Mouse (Mus musculus) layer of hippocampus, adult 18-20 months (tissue): ENCODE results near the gene Map4. TPM values are rescaled to one million over a fixed set of nuclear protein-coding genes. Genes with fewer than 3 reads are reported as not detected.

Source experiments
- DNase-seq, 2 experiments: peaks; one replicate each; pipeline ENCODE4 v3.0.0; 2022; ENCODE audit warnings: low spot score in 2 of 2
- long read RNA-seq: library from polyadenylated mRNA; stranded (forward); transcript quantifications from one replicate; pipeline ENCODE4 v2.0.0, GENCODE M21; 2021
- total RNA-seq, 2 experiments: library from RNA; stranded (reverse); gene quantifications; 2 replicates each; pipeline ENCODE4 v1.2.3; 2021

Map4 gene
- total RNA-seq: 100 to 1,000 TPM; 558 to 622 TPM
- long read RNA-seq, full-length matches to known transcripts: 302 of 627 reads
- long read RNA-seq, partial matches to known transcripts: 87 of 627 reads
- long read RNA-seq, other reads (novel, unspliced or antisense): 238 of 627 reads

DNA sequence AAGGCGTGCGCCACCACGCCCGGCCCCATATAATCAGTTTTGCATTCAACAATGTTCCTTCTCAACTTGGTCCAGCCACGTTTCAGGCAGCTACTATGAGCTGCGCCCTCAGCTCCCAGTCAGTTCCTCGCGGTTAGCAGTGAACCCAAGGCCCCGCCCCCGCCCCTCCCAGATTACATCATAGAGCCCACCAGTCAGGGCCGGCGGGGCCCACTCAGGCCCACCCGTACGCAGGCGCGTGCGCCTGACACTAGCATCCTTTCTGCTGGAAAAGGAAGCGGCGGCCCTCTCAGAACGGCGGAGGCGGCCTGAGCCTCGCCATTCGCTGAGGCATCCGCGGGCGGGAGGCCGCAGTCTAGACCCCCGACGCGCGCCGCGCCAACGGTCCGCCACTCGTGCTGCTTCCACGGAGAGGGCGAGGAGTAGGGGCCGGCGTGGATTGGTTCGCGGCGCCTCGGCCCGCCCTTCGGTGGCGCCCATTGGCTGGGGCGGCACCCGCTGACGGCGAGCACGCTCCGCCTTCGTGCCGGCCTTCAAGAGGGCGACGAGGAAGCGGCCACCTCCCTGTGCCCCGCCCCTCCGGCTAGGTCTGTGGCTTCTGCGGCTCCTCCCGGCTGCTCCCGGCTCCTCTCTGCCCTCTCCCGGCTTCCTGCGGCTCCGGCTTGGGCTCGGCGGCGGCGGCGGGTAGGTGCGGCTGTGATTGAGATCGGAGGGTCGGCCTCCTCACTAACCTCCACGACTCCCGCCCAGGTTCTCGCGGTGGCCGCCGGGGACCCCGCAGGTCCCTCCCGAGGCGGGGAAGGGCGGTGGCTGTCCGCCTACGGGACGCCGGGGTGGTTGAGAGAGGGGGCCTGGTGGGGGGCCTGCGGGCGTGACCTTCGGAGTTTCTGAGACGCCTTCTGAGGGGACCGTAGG lies at the start of gene Map4:
TSS of gene Map4 (plus strand) at position 204 of the 915 bp plus-strand sequence.
- DNase-seq: peak; percentile 99

DNA sequence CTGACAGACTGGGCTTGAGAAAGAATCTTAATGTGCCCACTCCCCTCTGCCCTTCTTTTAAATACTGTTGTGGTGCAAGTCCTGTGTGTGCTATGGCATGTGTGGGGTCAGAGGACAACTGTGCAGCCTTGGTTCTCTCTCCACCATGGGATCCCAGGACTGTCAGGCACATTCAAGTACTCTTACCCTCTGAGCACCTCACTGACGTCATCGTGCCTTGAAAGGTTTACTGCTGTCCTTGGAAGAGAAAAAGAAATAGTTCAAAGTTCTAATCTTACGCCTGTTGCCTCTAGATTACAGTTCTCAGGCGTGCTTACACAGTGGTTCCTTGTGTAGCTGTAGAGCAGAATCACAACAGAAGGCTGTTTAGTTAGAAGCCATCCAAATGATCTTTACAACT lies 45.0 kb upstream of the Map4 start:
- no peak for DNase-seq

DNA sequence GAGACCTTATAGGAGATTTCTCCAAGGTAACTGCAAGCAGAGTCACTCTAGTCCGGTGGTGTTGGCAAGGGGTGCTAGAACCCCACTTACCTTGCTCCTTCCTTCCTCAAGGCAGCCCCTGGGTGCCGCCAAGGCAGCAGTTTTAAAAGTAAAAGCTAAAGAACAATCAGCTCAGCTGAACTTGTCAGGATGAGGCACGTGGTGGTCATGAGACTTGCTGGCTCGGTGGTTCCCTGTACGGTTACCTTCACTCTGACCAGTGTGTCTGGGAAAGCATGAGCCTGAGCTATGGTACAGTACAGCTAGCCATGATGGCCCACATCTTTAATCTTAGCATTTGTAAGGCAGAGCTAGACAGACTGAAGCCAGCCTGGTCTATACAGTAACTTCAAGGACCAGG lies 43.9 kb upstream of the Map4 start:
- no peak for DNase-seq

DNA sequence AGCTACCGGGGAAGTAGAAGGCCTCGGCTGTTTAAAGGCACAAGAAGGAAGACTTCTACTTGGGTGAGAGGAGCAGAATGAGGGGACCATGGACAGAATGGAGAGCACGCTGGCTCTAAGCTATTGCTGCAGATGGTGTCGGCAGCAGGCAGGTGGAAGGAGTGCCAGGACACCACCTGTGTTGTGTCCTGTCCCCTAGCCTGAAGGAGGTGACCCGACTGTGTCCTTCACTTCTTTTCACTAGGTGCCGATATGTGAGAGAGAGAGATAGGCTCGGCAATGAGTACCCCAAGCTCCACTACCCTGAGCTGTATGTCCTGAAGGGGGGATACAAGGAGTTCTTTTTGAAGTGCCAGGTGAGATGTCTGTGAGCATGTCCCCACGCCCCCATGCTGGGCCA lies 39.8 kb upstream of the Map4 start:
- DNase-seq: no peak

DNA sequence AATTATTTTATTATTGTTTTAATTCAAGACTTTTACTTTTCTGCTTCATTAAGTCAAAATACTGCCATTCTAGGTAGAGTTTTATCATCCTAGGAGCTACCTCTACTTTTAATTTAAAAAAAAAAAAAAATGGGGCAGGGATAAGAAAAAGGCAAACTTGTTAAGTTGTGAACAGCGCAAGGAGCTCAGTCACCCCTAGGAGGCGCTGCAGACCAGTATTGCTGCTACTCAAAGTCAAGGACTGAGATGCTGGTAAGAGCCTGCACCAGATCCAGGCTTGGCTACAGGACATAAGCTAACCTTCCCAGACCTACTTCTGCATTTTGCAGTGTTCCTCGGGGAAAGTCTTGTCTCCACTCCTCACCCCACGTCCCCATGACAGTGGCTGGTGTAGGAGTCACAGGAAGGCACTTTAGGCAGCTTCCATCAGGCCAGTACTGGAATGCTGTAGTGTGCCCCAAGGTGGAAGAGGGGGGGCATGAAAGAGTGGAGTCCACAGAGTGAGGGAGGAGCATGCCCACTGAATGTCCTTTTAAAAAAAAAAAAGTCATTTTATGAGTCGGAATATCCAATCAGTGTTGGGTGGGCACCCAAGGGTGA lies 38.5 kb upstream of the Map4 start:
- DNase-seq: peak; percentile 39 to 83

DNA sequence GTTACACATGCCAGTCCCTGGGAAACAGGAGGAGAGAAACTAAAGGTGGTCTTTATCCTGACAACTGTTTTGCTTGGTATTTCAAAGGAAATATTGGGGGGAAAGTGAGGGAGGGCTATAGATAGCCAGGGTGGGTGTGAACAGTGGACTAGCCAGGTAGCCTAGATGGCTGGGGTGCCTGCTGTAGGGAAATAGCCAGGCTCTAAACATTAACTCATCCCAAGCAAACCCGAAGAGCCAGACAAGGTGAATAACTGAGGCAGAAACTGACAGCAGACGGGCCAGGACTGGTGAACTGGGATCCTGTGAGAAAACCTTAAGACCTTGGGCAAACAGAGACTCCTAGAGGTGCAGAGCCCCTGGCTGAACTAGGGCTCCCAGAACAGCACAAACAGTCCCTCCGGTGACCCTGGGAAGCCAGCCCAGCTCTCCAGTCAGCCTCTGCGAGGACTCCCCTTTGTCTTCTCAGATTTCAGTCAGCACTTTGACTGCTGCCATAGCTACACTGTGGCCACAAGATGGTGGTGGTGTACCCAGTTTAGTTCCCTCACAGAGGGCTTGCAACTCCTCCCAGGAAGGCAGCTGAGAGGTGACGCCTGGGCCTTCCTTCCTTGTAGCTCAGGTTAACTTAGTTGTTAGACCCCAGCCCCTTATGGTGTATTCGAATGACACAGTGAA lies 36.7 kb upstream of the Map4 start:
- peak; percentile 69 to 78 for DNase-seq

DNA sequence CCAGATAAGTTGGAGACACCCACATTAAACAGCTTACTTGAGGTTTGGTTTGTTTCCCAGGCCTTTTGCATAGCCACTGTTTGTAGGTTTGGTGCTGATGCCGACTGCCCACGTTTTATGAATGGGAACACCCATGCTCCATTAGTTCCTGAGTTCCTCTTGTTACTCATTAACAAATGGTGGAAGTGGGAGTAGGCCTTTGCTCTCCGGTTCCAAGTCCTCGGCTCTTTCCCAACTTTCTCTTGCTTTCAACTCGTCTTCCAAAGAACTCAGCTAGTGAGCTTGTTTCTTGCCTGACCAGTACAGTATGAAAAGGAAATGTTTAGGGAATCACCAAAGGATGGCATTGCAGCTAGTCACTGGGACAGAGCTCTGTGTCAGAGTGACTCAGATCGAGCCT lies 35.7 kb upstream of the Map4 start:
- peak in 1 of 2 experiments; percentile 34 for DNase-seq

DNA sequence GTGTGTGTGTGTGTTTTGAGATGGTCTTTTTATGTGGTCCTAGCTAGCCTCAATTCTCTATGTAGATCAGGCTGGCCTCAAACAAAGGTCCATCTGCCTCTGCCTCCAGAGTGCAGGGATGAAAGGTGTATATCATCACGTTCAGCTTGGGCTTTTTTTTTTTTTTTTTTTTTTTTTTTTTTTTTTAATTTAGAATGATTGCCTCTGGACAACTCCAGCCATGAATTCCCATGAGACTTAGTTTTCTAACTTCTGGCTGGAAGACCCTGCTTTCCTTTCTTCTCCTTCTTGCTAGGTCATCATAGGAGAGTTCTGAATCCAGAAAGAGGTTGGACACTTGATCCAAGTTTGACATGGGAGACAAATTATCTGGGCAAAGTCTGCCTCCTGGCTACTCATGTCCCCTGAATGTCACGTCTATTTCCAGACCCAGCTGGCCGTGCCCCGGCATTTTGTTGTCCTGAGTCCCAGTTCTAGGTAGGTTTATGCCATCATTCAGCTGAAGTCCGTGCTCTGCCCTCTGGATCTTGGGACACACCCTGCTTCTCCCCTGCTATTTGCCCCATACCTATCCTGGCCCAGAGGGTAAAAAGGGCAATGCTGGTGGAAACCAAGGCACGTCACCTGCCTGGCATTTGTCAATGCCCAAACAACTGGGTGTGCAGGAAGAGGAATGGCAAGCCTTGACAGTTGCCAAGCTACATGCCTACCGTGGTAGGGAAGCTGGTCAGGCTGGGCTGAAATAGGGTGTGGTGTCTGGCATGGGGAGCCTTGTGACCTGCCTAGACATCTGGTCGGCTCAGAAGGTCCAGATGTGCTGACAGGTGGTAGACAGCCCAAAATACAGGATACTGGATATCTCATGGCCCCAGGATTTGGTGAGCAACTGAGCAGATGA lies 34.8 kb upstream of the Map4 start:
- no peak for DNase-seq

DNA sequence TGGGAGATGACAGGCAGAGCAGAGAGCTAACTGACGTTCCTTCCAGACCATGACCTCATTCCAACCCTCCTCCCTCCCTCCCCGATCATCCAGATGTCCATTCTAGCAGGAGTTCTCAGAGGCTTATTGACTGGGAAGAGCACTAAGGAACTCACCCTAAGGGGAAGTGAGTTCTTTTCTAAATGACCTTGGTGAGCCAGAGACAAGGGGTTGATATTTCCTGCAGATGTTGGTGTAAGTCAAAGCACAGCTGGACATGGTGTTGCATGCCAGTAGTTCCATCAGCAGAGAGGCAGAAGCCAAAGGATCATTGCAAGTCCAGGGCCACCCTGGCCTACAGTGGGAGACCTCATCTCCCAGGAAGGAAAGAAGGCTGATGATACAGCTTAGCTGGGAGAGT lies 33.2 kb upstream of the Map4 start:
- no peak for DNase-seq

DNA sequence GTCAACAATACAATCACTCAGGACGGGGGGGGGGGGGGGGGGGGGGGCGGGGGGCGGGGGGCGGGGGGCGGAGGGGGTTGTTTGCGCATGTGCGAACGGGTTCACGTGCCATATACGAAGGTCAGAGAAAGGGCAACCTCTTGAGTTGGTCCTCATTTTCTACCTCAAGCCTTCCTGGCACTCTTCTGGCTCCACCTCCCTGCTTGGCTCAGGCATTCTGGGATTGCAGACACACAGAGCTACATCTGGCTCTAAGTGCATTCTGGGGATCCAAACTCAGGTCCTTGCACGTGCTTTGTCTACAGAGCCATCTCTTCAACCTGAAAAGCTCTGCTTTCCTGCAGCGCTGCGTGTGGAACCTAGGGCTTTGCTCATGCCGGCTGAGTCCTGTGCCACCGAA lies 31.9 kb upstream of the Map4 start:
- DNase-seq: no peak

DNA sequence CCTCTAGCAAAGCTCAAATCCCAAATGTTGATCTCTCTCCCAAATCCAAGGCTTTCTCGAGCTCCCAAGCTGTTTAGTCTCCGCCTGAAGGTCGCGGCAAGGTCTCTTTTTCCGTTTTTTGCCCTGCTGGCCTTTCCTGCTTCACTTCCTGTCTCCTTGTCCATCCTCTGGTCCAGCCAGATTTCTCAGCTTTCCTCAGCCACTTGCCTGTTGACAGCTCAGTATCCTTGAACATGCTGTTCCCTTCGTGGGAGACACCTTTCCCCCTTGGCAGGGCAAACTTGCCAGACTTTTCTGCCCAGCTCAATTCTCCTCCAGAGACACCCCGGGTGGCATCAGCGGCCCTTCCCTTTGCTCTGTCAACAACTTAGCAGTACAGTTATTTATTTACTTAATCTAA lies 31.5 kb upstream of the Map4 start:
- DNase-seq: no peak

DNA sequence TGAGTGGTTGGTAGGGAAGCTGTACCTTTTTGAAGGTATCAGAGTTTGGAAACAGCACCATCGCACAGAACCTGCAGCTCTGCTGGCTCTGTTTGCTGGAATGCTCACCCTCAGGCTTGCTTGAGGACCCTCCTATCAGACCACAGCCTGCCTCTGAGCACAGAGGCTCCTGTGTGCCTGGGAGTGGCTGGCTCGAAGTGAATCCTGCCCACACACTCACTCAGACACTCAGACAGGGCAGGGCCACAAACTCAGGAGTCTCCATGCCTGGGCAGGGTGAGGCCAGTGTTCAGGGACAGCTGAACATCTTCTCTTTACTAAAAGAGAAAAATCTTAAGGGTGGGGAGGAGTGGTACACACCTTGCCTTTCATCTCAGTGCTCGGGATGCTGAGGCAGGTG lies 30.7 kb upstream of the Map4 start:
- DNase-seq: no peak

DNA sequence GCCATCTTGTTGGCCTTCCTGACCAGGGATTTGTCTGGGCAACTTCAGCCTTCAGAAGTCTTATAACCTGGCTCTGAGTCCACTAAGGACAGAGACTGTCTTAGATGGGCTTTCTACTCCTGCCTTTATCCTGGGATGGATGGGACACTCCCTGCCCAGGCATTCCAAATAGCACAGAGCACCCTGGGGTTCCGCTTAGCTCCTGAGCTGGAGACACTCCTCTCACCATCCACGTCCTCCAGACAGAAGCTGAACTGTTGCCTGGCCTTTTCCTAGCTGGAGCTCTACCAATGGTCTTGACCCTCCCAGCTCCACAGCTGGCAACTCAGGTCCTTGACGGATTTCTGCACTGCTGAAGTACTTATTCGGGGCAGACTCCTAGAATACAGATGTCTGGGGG lies 29.0 kb upstream of the Map4 start:
- DNase-seq: no peak

DNA sequence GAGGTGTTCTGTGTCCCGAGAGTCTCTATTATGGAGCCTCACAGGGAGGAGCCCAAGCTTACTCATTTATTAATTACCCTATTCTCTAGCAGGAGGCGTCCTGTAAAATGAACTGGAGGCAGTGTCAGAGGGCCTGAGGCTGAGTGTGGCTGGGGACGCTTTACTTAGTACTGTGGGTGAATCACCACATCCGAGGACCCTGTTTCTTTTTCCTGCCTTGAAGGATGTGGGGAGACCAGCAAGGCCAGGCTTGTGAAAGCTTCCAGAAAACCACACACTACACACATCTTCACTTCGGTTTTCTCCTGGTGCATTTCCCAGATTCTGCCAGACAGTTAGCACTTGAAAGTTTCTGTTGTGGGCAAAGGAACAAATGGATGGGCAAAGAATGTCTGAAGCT lies 28.5 kb upstream of the Map4 start:
- no peak for DNase-seq

DNA sequence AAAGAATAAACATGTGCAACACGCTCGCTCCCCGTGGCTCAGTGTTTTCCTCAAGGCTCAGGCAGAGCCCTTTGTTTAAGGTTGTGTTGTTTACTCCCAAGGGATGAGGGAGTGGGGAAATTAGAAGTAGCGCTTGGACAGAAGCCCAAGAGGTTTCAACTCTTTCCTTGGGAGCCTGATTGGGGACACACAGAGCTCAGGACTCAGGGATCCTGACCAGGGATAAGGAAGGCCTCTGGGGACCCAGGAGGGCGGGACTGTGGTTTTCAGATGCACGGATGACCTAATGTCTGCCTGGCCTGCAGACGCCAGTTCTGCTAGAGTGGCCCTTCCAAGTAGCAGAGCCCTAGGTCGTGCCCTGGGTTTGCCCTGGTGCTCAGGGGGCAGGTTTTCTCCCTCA lies 24.0 kb upstream of the Map4 start:
- no peak for DNase-seq

DNA sequence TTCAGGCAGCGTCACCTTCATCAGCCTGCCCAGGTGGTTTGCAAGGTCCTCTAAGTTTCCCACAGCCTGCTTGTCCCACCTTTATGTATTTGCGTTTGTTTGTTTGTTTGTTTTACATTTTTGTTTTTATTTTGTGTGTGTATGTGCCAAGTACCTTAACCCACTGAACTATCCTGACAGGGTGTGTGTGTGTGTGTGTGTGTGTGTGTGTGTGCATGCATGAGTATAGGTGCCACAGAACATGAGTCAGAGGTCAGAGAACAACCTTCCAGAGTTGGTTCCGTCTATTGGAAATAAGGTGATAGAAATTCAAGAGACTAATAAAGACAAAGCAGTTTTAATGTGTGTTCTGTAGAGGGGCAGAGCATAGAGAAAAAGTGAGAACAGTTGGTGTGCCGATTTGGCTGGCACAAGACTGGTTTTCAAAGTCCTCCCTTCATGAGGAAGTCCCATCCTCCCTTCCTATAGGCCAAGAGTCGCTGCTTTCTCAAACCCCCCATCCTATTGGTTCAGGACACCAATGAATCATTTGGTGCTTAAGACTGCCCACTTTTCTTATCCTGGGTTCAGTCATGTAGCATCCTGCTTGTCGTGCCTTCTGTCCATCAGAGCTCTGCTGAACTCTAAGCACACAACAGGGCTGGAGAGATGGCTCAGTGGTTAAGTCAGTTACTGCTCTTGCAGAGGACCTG lies 23.3 kb upstream of the Map4 start:
- DNase-seq: no peak

DNA sequence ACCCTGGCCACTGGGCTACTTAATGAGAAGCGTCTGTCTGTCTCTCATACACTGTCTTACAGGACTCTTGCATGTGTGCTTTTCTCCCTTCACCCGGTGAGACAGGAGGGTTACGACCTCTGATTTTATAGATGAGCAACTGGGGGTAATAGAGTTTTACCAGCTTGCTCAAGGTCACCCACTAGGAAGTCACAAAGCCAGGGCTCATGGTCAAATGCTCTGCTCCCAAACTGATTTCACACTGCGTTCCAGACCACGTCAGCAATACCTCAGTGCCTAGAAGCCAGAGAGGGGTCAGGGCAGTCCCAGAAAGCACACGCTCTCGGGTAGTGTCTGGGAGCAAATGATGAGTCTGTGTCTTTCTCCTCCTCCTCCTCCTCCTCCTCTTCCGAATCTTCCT lies 22.2 kb upstream of the Map4 start:
- DNase-seq: no peak

DNA sequence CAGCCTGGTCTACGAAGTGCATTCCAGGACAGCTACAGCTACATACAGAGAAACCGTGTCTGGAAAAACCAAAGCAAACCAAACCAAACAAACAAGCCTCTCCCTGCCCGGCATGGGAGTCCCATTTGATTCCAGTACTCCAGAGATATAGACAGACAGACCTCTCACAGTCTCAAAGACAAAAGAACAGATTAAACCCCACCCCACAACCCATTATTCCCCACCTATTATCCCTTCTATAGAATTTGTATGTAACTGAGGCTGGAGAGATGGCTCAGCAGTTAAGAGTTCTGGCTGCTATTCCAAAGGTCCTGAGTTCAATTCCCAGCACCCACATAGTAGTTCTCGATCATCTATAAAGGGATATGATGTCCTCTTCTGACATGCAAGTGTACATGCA lies 21.3 kb upstream of the Map4 start:
- DNase-seq: no peak

DNA sequence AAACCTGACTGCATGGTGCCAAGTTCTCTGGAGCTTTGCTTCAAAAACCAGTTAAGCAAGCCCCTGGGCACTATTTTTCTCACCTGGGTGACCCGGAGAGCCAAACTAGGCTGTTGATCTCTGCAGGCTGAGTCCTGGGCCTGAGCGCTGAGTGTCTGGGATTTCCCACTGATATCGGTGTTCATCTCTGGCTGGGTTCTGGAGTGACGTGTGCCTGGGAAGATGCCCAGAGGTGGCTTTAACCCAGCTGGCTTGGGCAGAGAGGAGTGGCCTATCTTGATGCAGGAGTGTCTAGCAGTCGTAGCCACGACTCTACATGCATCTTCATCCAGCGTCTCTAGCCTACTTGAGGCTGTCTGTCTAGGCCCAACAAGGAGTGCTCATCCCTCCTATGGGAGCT lies 19.5 kb upstream of the Map4 start:
- DNase-seq: no peak

DNA sequence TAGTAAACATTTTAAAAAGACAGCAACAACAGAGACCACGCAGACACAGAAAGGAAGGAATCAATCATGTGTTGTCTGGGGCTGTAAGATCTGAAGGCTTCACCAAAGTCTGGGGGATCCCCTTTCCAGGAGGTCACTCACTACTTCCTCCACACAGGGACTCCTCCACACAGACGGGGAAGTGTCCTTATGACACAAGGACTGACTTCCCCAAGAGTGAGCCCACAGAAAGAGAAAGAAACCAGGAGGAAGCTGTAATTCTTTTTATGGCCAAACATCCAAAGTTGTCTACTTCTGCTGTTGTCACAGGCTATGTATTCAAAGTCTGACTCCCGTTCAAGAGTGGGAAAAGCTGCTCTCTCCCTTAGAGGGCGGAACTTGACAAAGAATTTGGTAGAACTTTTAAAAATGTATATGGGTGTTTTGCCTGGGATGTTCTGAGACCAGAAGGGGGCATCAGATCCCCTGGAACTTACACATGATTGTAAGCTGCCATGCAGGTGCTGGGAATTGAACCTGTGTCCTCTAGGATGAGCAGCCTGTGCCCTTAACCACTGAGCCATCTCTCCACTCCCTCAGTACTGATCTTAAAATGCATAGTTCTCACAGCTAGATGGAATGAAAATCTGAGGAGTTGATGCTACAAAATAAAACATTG lies 16.9 kb upstream of the Map4 start:
- no peak for DNase-seq
